Mouse (Mus musculus) brain, adult 2 months (tissue): ENCODE measurements around the gene 2510002D24Rik.

Experiments
- DNase-seq: peaks from one replicate; pipeline ENCODE4 v3.0.0; 2011; ENCODE audit warnings: low read depth, low spot score

2510002D24Rik gene

GRCm38 (mm10) chr16:18836468-18837208, at the start of gene 2510002D24Rik, which contains the start of gene Gm28539:
TSS of gene 2510002D24Rik (plus strand) at chr16:18836578.
TSS of gene Gm28539 (plus strand) at chr16:18836584.
- peak; percentile 98 for DNase-seq

- DNase-seq, result no peak
These were observed 49.7 kb upstream of the 2510002D24Rik start for GRCm38 (mm10) chr16:18786652-18787051.

- DNase-seq, result no peak
These were observed 47.6 kb upstream of the 2510002D24Rik start for GRCm38 (mm10) chr16:18788627-18789406.

GRCm38 (mm10) chr16:18795223-18795899, 41.0 kb upstream of the 2510002D24Rik start:
- DNase-seq, result peak; percentile 58

GRCm38 (mm10) chr16:18796645-18797044, 39.7 kb upstream of the 2510002D24Rik start:
- no peak for DNase-seq

- DNase-seq, result no peak
These were observed 38.2 kb upstream of the 2510002D24Rik start for GRCm38 (mm10) chr16:18798151-18798550.

- peak; percentile 75 for DNase-seq
These were observed 37.5 kb upstream of the 2510002D24Rik start for GRCm38 (mm10) chr16:18798841-18799240.

- no peak for DNase-seq
These were observed 30.6 kb upstream of the 2510002D24Rik start for GRCm38 (mm10) chr16:18805746-18806145.

- no peak for DNase-seq
These were observed 27.4 kb upstream of the 2510002D24Rik start for GRCm38 (mm10) chr16:18809001-18809400.

GRCm38 (mm10) chr16:18811032-18811431, 25.3 kb upstream of the 2510002D24Rik start:
- DNase-seq, result no peak

GRCm38 (mm10) chr16:18811468-18812384, 24.7 kb upstream of the 2510002D24Rik start, which contains the start of the genes Ufd1 and Cdc45:
TSS of gene Ufd1 (plus strand) at chr16:18811779.
TSS of gene Cdc45 (minus strand) at chr16:18811987.
- peak; percentile 98 for DNase-seq

GRCm38 (mm10) chr16:18812385-18812910, 23.9 kb upstream of the 2510002D24Rik start:
- no peak for DNase-seq

- no peak for DNase-seq
These were observed 14.0 kb upstream of the 2510002D24Rik start for GRCm38 (mm10) chr16:18822356-18822755.

- peak; percentile 75 for DNase-seq
These were observed 13.5 kb upstream of the 2510002D24Rik start for GRCm38 (mm10) chr16:18822925-18823324.

GRCm38 (mm10) chr16:18828630-18829029, 7.7 kb upstream of the 2510002D24Rik start:
- no peak for DNase-seq

- no peak for DNase-seq
These were observed 7.3 kb upstream of the 2510002D24Rik start for GRCm38 (mm10) chr16:18829102-18829501.

- DNase-seq, result no peak
These were observed 2.9 kb upstream of the 2510002D24Rik start for GRCm38 (mm10) chr16:18833486-18833885.

- DNase-seq, result no peak
These were observed 308 bp upstream of the 2510002D24Rik start for GRCm38 (mm10) chr16:18836073-18836467.

- DNase-seq, result no peak
These were observed 2.0 kb downstream of the 2510002D24Rik start for GRCm38 (mm10) chr16:18838346-18838745.

- DNase-seq, result no peak
These were observed 10.0 kb downstream of the 2510002D24Rik start for GRCm38 (mm10) chr16:18846301-18846820.
